Mouse (Mus musculus) megakaryocyte, embryonic 14.5 days (primary cell): ENCODE results near the gene Zfp451.

Experiments
- FLI1 ChIP-seq: IDR thresholded peaks from 2 replicates; pipeline ENCODE4 v1.6.1; 2012; ENCODE audit warnings: low read length, inconsistent platforms, mixed read lengths
- GATA1 ChIP-seq: IDR thresholded peaks from 3 replicates; pipeline ENCODE4 v1.6.1; 2012; ENCODE audit warnings: mixed read lengths, low read length, inconsistent platforms, borderline replicate concordance

GRCm38 (mm10) chr1:33763826-33764225 lies 50.6 kb downstream of the Zfp451 start:
- TF ChIP-seq FLI1 = no peak
- no peak for TF ChIP-seq GATA1
